Mouse (Mus musculus) common myeloid progenitor, adult 5-6 weeks (primary cell): ENCODE measurements around the gene Rtn4rl1. TPM values are rescaled to one million over a fixed set of nuclear protein-coding genes. Genes with fewer than 3 reads are reported as not detected.

Experiments used
- total RNA-seq: library from RNA; stranded (forward); fragments of 200-1000, 187-1606 nt; gene quantifications from 2 replicates; pipeline ENCODE4 v1.2.3, GENCODE M21; 2017

Gene Rtn4rl1
- total RNA-seq, 1 experiment from 2014 or later, result 1.6 TPM

Other genes starting within 250 kb of the Rtn4rl1 start
- gene Hic1, start 24.3 kb upstream of the Rtn4rl1 start, total RNA-seq, result 1.1 TPM in 1 of 2 replicates, not detected in the other
- gene Ovca2, start 14.9 kb upstream of the Rtn4rl1 start, total RNA-seq, result 18.5 and 20.9 TPM in 2 replicates
- 7.1 and 10.5 TPM in 2 replicates for gene Dph1, start 2.5 kb upstream of the Rtn4rl1 start, total RNA-seq
- 139 and 158 TPM in 2 replicates for gene Rpa1, start 154.5 kb downstream of the Rtn4rl1 start, total RNA-seq
- 6.5 and 7.4 TPM in 2 replicates for gene Smyd4, start 154.7 kb downstream of the Rtn4rl1 start, total RNA-seq
- gene Serpinf1, start 228.9 kb downstream of the Rtn4rl1 start, total RNA-seq, result 76.0 and 77.8 TPM in 2 replicates
- 0.32 TPM in 1 of 2 replicates, not detected in the other for gene Serpinf2, start 245.8 kb downstream of the Rtn4rl1 start, total RNA-seq